Mouse (Mus musculus): ENCODE data around the gene Fam124a.
A peak's percentile ranks its signal among the peaks of the same experiment; 100 is the strongest.
"Not testable (repeated sequence)": the region's sequence is repeated elsewhere in the genome, so short reads cannot be mapped to it uniquely, and the experiment has no call there.

Gene Fam124a

GRCm38 (mm10) chr14:62555309-62555829, at the start of gene Fam124a:
TSS of gene Fam124a (plus strand) at chr14:62555737.
- DNase-seq (ENCODE audit: low spot score): peak; percentile 48

GRCm38 (mm10) chr14:62506261-62506660, 49.3 kb upstream of the Fam124a start:
- no peak for DNase-seq (ENCODE audit: low spot score)

- no peak for DNase-seq (ENCODE audit: low spot score)
These were observed 46.2 kb upstream of the Fam124a start for GRCm38 (mm10) chr14:62509350-62509749.

GRCm38 (mm10) chr14:62512845-62513244, 42.7 kb upstream of the Fam124a start:
- no peak for DNase-seq (ENCODE audit: low spot score)

- no peak for DNase-seq (ENCODE audit: low spot score)
These were observed 24.6 kb upstream of the Fam124a start for GRCm38 (mm10) chr14:62530951-62531350.

- no peak for DNase-seq (ENCODE audit: low spot score)
These were observed 19.4 kb upstream of the Fam124a start for GRCm38 (mm10) chr14:62536127-62536526.

GRCm38 (mm10) chr14:62536988-62537387, 18.5 kb upstream of the Fam124a start:
- no peak for DNase-seq (ENCODE audit: low spot score)

GRCm38 (mm10) chr14:62539834-62540233, 15.7 kb upstream of the Fam124a start:
- no peak for DNase-seq (ENCODE audit: low spot score)

GRCm38 (mm10) chr14:62541751-62542150, 13.8 kb upstream of the Fam124a start:
- DNase-seq (ENCODE audit: low spot score): no peak

GRCm38 (mm10) chr14:62546296-62546695, 9.2 kb upstream of the Fam124a start:
- no peak for DNase-seq (ENCODE audit: low spot score)

GRCm38 (mm10) chr14:62546746-62547145, 8.8 kb upstream of the Fam124a start:
- no peak for DNase-seq (ENCODE audit: low spot score)

- DNase-seq (ENCODE audit: low spot score): no peak
These were observed 5.4 kb upstream of the Fam124a start for GRCm38 (mm10) chr14:62550121-62550520.

GRCm38 (mm10) chr14:62552771-62553170, 2.8 kb upstream of the Fam124a start:
- DNase-seq (ENCODE audit: low spot score): no peak

- no peak for DNase-seq (ENCODE audit: low spot score)
These were observed 1.8 kb upstream of the Fam124a start for GRCm38 (mm10) chr14:62553786-62554185.

GRCm38 (mm10) chr14:62555840-62556810, 588 bp downstream of the Fam124a start:
- DNase-seq (ENCODE audit: low spot score): no peak

- DNase-seq (ENCODE audit: low spot score): no peak
These were observed 1.6 kb downstream of the Fam124a start for GRCm38 (mm10) chr14:62557111-62557510.

GRCm38 (mm10) chr14:62561875-62562748, 6.6 kb downstream of the Fam124a start:
- no peak for DNase-seq (ENCODE audit: low spot score)

- DNase-seq (ENCODE audit: low spot score): no peak
These were observed 8.1 kb downstream of the Fam124a start for GRCm38 (mm10) chr14:62563679-62564078.

- DNase-seq (ENCODE audit: low spot score): not testable (repeated sequence)
These were observed 11.3 kb downstream of the Fam124a start, which contains the start of gene Gm4131 for GRCm38 (mm10) chr14:62566821-62567220. TSS of gene Gm4131 (minus strand) at chr14:62566921.

- DNase-seq (ENCODE audit: low spot score): no peak
These were observed 13.9 kb downstream of the Fam124a start for GRCm38 (mm10) chr14:62569463-62569862.

GRCm38 (mm10) chr14:62570299-62570698, 14.8 kb downstream of the Fam124a start:
- DNase-seq (ENCODE audit: low spot score): no peak

- DNase-seq (ENCODE audit: low spot score): no peak
These were observed 17.9 kb downstream of the Fam124a start for GRCm38 (mm10) chr14:62573454-62573853.

Measured in ovary, adult 18-20 months (tissue).